Mouse (Mus musculus): ENCODE measurements at regions not wholly inside any gene's neighbourhood (a gene's known extent, or its start where the extent isn't known, plus 50 kb on each side); places are given as distances from the start of the nearest gene placed in this dataset.

GRCm38 (mm10) chr1:92341846-92342540, 131.7 kb downstream of the Ndufa10 start:
- DNase-seq (ENCODE audit: low read depth, low spot score) = no peak

GRCm38 (mm10) chr1:92340644-92341043, 133.0 kb downstream of the Ndufa10 start:
- DNase-seq (ENCODE audit: low read depth, low spot score) = no peak

GRCm38 (mm10) chr1:92338589-92338988, 135.1 kb downstream of the Ndufa10 start:
- DNase-seq (ENCODE audit: low read depth, low spot score) = no peak

GRCm38 (mm10) chr1:92337450-92337849, 136.2 kb downstream of the Ndufa10 start:
- no peak for DNase-seq (ENCODE audit: low read depth, low spot score)

GRCm38 (mm10) chr1:92332248-92332584, 136.7 kb upstream of the Hdac4 start:
- DNase-seq (ENCODE audit: low read depth, low spot score) = no peak

- DNase-seq (ENCODE audit: low read depth, low spot score) = no peak
Observed at GRCm38 (mm10) chr1:92331559-92332247, 136.2 kb upstream of the Hdac4 start.

GRCm38 (mm10) chr1:92330181-92330580, 134.7 kb upstream of the Hdac4 start:
- no peak for DNase-seq (ENCODE audit: low read depth, low spot score)

GRCm38 (mm10) chr1:92329491-92329890, 134.0 kb upstream of the Hdac4 start:
- DNase-seq (ENCODE audit: low read depth, low spot score) = no peak

GRCm38 (mm10) chr1:92327141-92327540, 131.6 kb upstream of the Hdac4 start:
- DNase-seq (ENCODE audit: low read depth, low spot score) = no peak

- no peak for DNase-seq (ENCODE audit: low read depth, low spot score)
Observed at GRCm38 (mm10) chr1:92325281-92325680, 129.8 kb upstream of the Hdac4 start.

- no peak for DNase-seq (ENCODE audit: low read depth, low spot score)
Observed at GRCm38 (mm10) chr1:92324091-92324950, 128.8 kb upstream of the Hdac4 start.

GRCm38 (mm10) chr1:92317131-92317530, 121.6 kb upstream of the Hdac4 start:
- DNase-seq (ENCODE audit: low read depth, low spot score) = no peak

GRCm38 (mm10) chr1:92316191-92316723, 120.8 kb upstream of the Hdac4 start:
- DNase-seq (ENCODE audit: low read depth, low spot score) = no peak

- DNase-seq (ENCODE audit: low read depth, low spot score) = no peak
Observed at GRCm38 (mm10) chr1:92313001-92313597, 117.6 kb upstream of the Hdac4 start.

- DNase-seq (ENCODE audit: low read depth, low spot score) = no peak
Observed at GRCm38 (mm10) chr1:92309883-92310282, 114.4 kb upstream of the Hdac4 start.

GRCm38 (mm10) chr1:92309381-92309780, 113.9 kb upstream of the Hdac4 start:
- no peak for DNase-seq (ENCODE audit: low read depth, low spot score)

- no peak for DNase-seq (ENCODE audit: low read depth, low spot score)
Observed at GRCm38 (mm10) chr1:92308537-92308936, 113.0 kb upstream of the Hdac4 start.

GRCm38 (mm10) chr1:92306042-92306441, 110.5 kb upstream of the Hdac4 start:
- no peak for DNase-seq (ENCODE audit: low read depth, low spot score)

GRCm38 (mm10) chr1:92299041-92299440, 103.5 kb upstream of the Hdac4 start:
- DNase-seq (ENCODE audit: low read depth, low spot score) = no peak

- no peak for DNase-seq (ENCODE audit: low read depth, low spot score)
Observed at GRCm38 (mm10) chr1:92292681-92293380, 97.3 kb upstream of the Hdac4 start.

GRCm38 (mm10) chr1:92286966-92287342, 91.5 kb upstream of the Hdac4 start:
- no peak for DNase-seq (ENCODE audit: low read depth, low spot score)
